Mouse (Mus musculus) myocyte (in vitro differentiated cells): ENCODE measurements at regions not wholly inside any gene's neighbourhood (a gene's known extent, or its start where the extent isn't known, plus 50 kb on each side); places are given as distances from the start of the nearest gene placed in this dataset.
"Not testable (repeated sequence)": the region's sequence is repeated elsewhere in the genome, so short reads cannot be mapped to it uniquely, and the experiment has no call there.

Experiments
- H3K27me3 ChIP-seq: one replicate; pipeline ENCODE4 v1.6.1; 2011; ENCODE audit not compliant: control insufficient read depth, insufficient read depth, insufficient read length
- H3K36me3 ChIP-seq: one replicate; pipeline ENCODE4 v1.6.1; 2011; ENCODE audit not compliant: control insufficient read depth, insufficient read depth
- H3K4me2 ChIP-seq: one replicate; pipeline ENCODE4 v1.6.1; 2011; ENCODE audit warnings: low read depth, control low read depth
- H3K4me3 ChIP-seq: one replicate; pipeline ENCODE4 v1.5.1; 2011; ENCODE audit warnings: mild to moderate bottlenecking, control low read depth, moderate library complexity
- H3K79me2 ChIP-seq: one replicate; pipeline ENCODE4 v1.6.1; 2011; ENCODE audit not compliant: control insufficient read depth, insufficient read depth
- H3ac ChIP-seq: one replicate; pipeline ENCODE4 v1.6.1; 2011; ENCODE audit not compliant: control insufficient read depth, insufficient read length
- CEBPB ChIP-seq: IDR thresholded peaks from 2 replicates; pipeline ENCODE4 v1.6.1; 2011; ENCODE audit warnings: mild to moderate bottlenecking, moderate library complexity; ENCODE audit not compliant: poor library complexity, insufficient read depth, severe bottlenecking
- E2F4 ChIP-seq: IDR thresholded peaks from one replicate; pipeline ENCODE4 v1.6.1; 2011; ENCODE audit warnings: mild to moderate bottlenecking, control low read depth, moderate library complexity; ENCODE audit not compliant: insufficient read depth
- MAX ChIP-seq: IDR thresholded peaks from one replicate; pipeline ENCODE4 v1.6.1; 2011; ENCODE audit warnings: low read depth, mild to moderate bottlenecking, control low read depth
- MYOD1 ChIP-seq, 3 experiments: IDR thresholded peaks; one replicate each; pipeline ENCODE4 v1.6.1; 2011; ENCODE audit warnings: control low read depth in 2 of 3, low read depth in 2 of 3, mild to moderate bottlenecking in 2 of 3, moderate library complexity in 1 of 3; ENCODE audit not compliant: insufficient read length in 2 of 3, control insufficient read depth in 1 of 3
- MYOG ChIP-seq, 3 experiments: IDR thresholded peaks; one replicate each; pipeline ENCODE4 v1.6.1; 2011; ENCODE audit warnings: control low read depth in 2 of 3, low read depth in 2 of 3, mild to moderate bottlenecking in 2 of 3; ENCODE audit not compliant: insufficient read length in 2 of 3, control insufficient read depth in 1 of 3, insufficient read depth in 1 of 3
- POLR2A ChIP-seq: IDR thresholded peaks from one replicate; pipeline ENCODE4 v1.6.1; 2011; ENCODE audit warnings: low read depth, mild to moderate bottlenecking, control low read depth, moderate library complexity; ENCODE audit not compliant: insufficient read length
- POLR2AphosphoS2 ChIP-seq: IDR thresholded peaks from one replicate; pipeline ENCODE4 v1.6.1; 2011; ENCODE audit warnings: low read depth, control low read depth; ENCODE audit not compliant: insufficient read length
- REST ChIP-seq: IDR thresholded peaks from one replicate; pipeline ENCODE4 v1.6.1; 2011; ENCODE audit warnings: mild to moderate bottlenecking, control low read depth, moderate library complexity; ENCODE audit not compliant: insufficient read depth, insufficient read length
- SRF ChIP-seq: IDR thresholded peaks from one replicate; pipeline ENCODE4 v1.6.1; 2011; ENCODE audit warnings: low read depth; ENCODE audit not compliant: control insufficient read depth, insufficient read length
- TCF12 ChIP-seq: IDR thresholded peaks from one replicate; pipeline ENCODE4 v1.6.1; 2011; ENCODE audit warnings: mild to moderate bottlenecking, control low read depth; ENCODE audit not compliant: poor library complexity, insufficient read depth, severe bottlenecking
- TCF3 ChIP-seq: IDR thresholded peaks from one replicate; pipeline ENCODE4 v1.6.1; 2011; ENCODE audit warnings: low read depth, control low read depth; ENCODE audit not compliant: insufficient read length
- USF1 ChIP-seq: IDR thresholded peaks from one replicate; pipeline ENCODE4 v1.6.1; 2011; ENCODE audit warnings: low read depth, mild to moderate bottlenecking, control low read depth, moderate library complexity

DNA sequence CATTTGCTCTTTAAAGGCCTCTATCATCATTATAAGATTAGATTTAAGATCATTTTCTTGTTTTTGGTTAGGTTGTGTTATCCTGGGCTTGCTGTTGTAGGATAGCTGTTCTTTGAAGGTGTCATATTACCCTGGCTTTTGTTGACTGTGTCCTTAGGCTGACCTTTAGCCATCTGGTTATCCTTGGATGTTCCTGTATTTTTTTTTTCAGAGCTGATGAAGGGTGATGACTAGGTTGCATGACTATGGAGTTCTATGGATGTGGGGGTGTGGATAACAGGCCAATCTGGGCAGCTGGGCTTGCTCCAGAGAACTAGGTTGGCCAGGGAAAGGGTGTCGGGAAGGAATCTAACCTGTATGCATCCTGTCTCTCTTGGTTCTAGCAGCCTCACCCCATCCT lies 74.2 kb downstream of the Dmrta1 start:
- Histone ChIP-seq H3K4me3 (no peak overlapping the region), H3K79me2 (no peaks in the 10 kb centered on the region), H3K4me2 (no peak overlapping the region), H3ac (no peak overlapping the region), H3K27me3 (no peaks in the 10 kb centered on the region), H3K36me3 (no peaks in the 10 kb centered on the region)
- no peak for TF ChIP-seq TCF12
- no peak for TF ChIP-seq POLR2A
- TF ChIP-seq MAX: no peak
- no peak for TF ChIP-seq SRF
- no peak for TF ChIP-seq USF1
- no peak for TF ChIP-seq POLR2AphosphoS2

- Histone ChIP-seq H3K36me3 (no peaks in the 10 kb centered on the region), H3ac (no peak overlapping the region), H3K4me2 (no peak overlapping the region), H3K4me3 (no peak overlapping the region), H3K27me3 (no peaks in the 10 kb centered on the region), H3K79me2 (no peaks in the 10 kb centered on the region)
- TF ChIP-seq CEBPB (no peak), TCF12 (no peak), POLR2AphosphoS2 (no peak), SRF (no peak), MYOG (IDR thresholded peaks at IDR 0.05; ENCODE audit: control insufficient read depth in 1 of 3, insufficient read depth in 1 of 3, insufficient read length in 2 of 3, low read depth in 2 of 3) (no peak), USF1 (no peak), MYOD1 (IDR thresholded peaks at IDR 0.05; ENCODE audit: control insufficient read depth in 1 of 3, insufficient read length in 2 of 3, low read depth in 2 of 3) (no peak), POLR2A (no peak), REST (no peak), MAX (no peak), E2F4 (no peak), TCF3 (no peak)
Measured at GRCm38 (mm10) chr4:89776269-89776668, 97.0 kb downstream of the Dmrta1 start.

DNA sequence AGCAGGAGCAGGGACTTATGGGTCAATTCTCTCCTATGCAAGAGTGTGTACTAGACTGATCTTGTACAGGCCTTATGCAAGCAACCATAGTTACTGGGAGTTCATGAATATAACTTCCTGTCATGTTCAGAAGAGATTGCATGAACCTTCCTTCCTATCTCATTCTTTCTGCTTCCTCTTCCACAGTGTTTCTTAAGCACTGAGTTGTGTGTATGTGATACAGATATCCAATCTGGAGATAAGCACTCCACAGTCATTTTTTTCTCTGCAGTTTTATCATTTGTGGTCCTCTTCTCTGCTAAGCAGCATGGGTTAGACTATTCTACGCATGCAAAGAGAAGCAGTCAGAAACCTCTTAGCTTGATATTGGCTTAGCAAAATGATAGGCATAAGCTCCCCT lies 102.3 kb downstream of the Dmrta1 start:
- H3K4me2 ChIP-seq: no peak overlapping the region

GRCm38 (mm10) chr4:89816823-89817222 lies 137.6 kb downstream of the Dmrta1 start:
- Histone ChIP-seq H3K36me3 (no peaks in the 10 kb centered on the region), H3K4me2 (no peak overlapping the region), H3K79me2 (no peaks in the 10 kb centered on the region), H3ac (no peak overlapping the region), H3K4me3 (no peak overlapping the region), H3K27me3 (no peaks in the 10 kb centered on the region)
- no peak for TF ChIP-seq MYOG (IDR thresholded peaks at IDR 0.05; ENCODE audit: control insufficient read depth in 1 of 3, insufficient read depth in 1 of 3, insufficient read length in 2 of 3, low read depth in 2 of 3)
- no peak for TF ChIP-seq MAX
- TF ChIP-seq TCF3: no peak
- no peak for TF ChIP-seq MYOD1 (IDR thresholded peaks at IDR 0.05; ENCODE audit: control insufficient read depth in 1 of 3, insufficient read length in 2 of 3, low read depth in 2 of 3)
- TF ChIP-seq USF1: no peak
- TF ChIP-seq POLR2A: no peak
- TF ChIP-seq POLR2AphosphoS2: no peak
- TF ChIP-seq SRF: no peak
- TF ChIP-seq REST: no peak
- no peak for TF ChIP-seq TCF12
- no peak for TF ChIP-seq E2F4
- no peak for TF ChIP-seq CEBPB

More for the DNA sequence above, 102.3 kb downstream of the Dmrta1 start:
- TF ChIP-seq REST (no peak), MYOG (IDR thresholded peaks at IDR 0.05; ENCODE audit: control insufficient read depth in 1 of 3, insufficient read depth in 1 of 3, insufficient read length in 2 of 3, low read depth in 2 of 3) (no peak), TCF3 (no peak), POLR2AphosphoS2 (no peak), SRF (no peak), E2F4 (no peak), CEBPB (no peak)
- H3K4me3 ChIP-seq: no peak overlapping the region
- H3ac ChIP-seq: no peak overlapping the region
- no peaks in the 10 kb centered on the region for H3K36me3 ChIP-seq
- no peaks in the 10 kb centered on the region for H3K79me2 ChIP-seq
- H3K27me3 ChIP-seq: no peaks in the 10 kb centered on the region

GRCm38 (mm10) chr4:89834552-89835206 lies 155.4 kb downstream of the Dmrta1 start:
- Histone ChIP-seq H3K36me3 (no peaks in the 10 kb centered on the region), H3K4me2 (no peak overlapping the region), H3ac (no peak overlapping the region), H3K4me3 (no peak overlapping the region), H3K79me2 (no peaks in the 10 kb centered on the region), H3K27me3 (no peaks in the 10 kb centered on the region)
- TF ChIP-seq POLR2AphosphoS2 (no peak), POLR2A (no peak), REST (no peak), CEBPB (no peak), E2F4 (no peak), MYOG (IDR thresholded peaks at IDR 0.05; ENCODE audit: control insufficient read depth in 1 of 3, insufficient read depth in 1 of 3, insufficient read length in 2 of 3, low read depth in 2 of 3) (no peak), USF1 (no peak), SRF (no peak)

- not testable (repeated sequence) for H3K79me2 ChIP-seq, H3K27me3 ChIP-seq, H3K4me3 ChIP-seq, H3K4me2 ChIP-seq, H3K36me3 ChIP-seq, H3ac ChIP-seq
Measured at GRCm38 (mm10) chr4:89875375-89876055, 196.3 kb downstream of the Dmrta1 start.

GRCm38 (mm10) chr4:89876131-89876530 lies 196.9 kb downstream of the Dmrta1 start:
- H3K4me2 ChIP-seq, H3K27me3 ChIP-seq, H3K4me3 ChIP-seq, H3K79me2 ChIP-seq, H3K36me3 ChIP-seq, H3ac ChIP-seq: not testable (repeated sequence)
